Mouse (Mus musculus): ENCODE data around the gene B3gnt7. TPM values are rescaled to one million over a fixed set of nuclear protein-coding genes. Genes with fewer than 3 reads are reported as not detected.

B3gnt7 gene
- polyA plus RNA-seq, 1 experiment = 0.19 TPM

GRCm38 (mm10) chr1:86300093-86300492 lies 2.5 kb upstream of the B3gnt7 start:
- Histone ChIP-seq H3K4me3 (ENCODE audit: insufficient read depth, low read length) (no peak overlapping the region), H3K4me1 (ENCODE audit: control insufficient read depth, insufficient read depth, low read length) (no peaks in the 10 kb centered on the region), H3K27ac (ENCODE audit: insufficient read depth, low read length) (no peak overlapping the region)
- no peak for TF ChIP-seq CTCF (IDR thresholded peaks at IDR 0.05; ENCODE audit: borderline replicate concordance, insufficient read depth, low read length)
- no peak for TF ChIP-seq POLR2A (IDR thresholded peaks at IDR 0.05; ENCODE audit: low read depth, low read length)

- Histone ChIP-seq H3K4me1 (ENCODE audit: control insufficient read depth, insufficient read depth, low read length) (no peaks in the 10 kb centered on the region), H3K27ac (ENCODE audit: insufficient read depth, low read length) (no peak overlapping the region), H3K4me3 (ENCODE audit: insufficient read depth, low read length) (no peak overlapping the region)
- TF ChIP-seq POLR2A (IDR thresholded peaks at IDR 0.05; ENCODE audit: low read depth, low read length) = no peak
- TF ChIP-seq CTCF (IDR thresholded peaks at IDR 0.05; ENCODE audit: borderline replicate concordance, insufficient read depth, low read length) = no peak
Observed at GRCm38 (mm10) chr1:86300731-86301130, 1.9 kb upstream of the B3gnt7 start.

- no peak overlapping the region for H3K27ac ChIP-seq (ENCODE audit: insufficient read depth, low read length)
- no peak overlapping the region for H3K4me3 ChIP-seq (ENCODE audit: insufficient read depth, low read length)
- TF ChIP-seq CTCF (IDR thresholded peaks at IDR 0.05; ENCODE audit: borderline replicate concordance, insufficient read depth, low read length) (peak; percentile 46; the same call in 1 of the 2 replicates), POLR2A (IDR thresholded peaks at IDR 0.05; ENCODE audit: low read depth, low read length) (no peak)
- H3K4me1 ChIP-seq (ENCODE audit: control insufficient read depth, insufficient read depth, low read length) = no peaks in the 10 kb centered on the region
Observed at GRCm38 (mm10) chr1:86301221-86302091, 1.2 kb upstream of the B3gnt7 start.

GRCm38 (mm10) chr1:86303063-86303872 lies 636 bp downstream of the B3gnt7 start:
- H3K27ac ChIP-seq (ENCODE audit: insufficient read depth, low read length) = no peak overlapping the region
- H3K4me1 ChIP-seq (ENCODE audit: control insufficient read depth, insufficient read depth, low read length) = no peaks in the 10 kb centered on the region
- TF ChIP-seq POLR2A (IDR thresholded peaks at IDR 0.05; ENCODE audit: low read depth, low read length) (no peak), CTCF (IDR thresholded peaks at IDR 0.05; ENCODE audit: borderline replicate concordance, insufficient read depth, low read length) (no peak)
- H3K4me3 ChIP-seq (ENCODE audit: insufficient read depth, low read length) = peak overlapping the region; percentile 36

GRCm38 (mm10) chr1:86303873-86304250 lies 1.2 kb downstream of the B3gnt7 start:
- Histone ChIP-seq H3K27ac (ENCODE audit: insufficient read depth, low read length) (no peak overlapping the region), H3K4me1 (ENCODE audit: control insufficient read depth, insufficient read depth, low read length) (no peaks in the 10 kb centered on the region), H3K4me3 (ENCODE audit: insufficient read depth, low read length) (peak overlapping the region; percentile 36; the same call in 1 of the 2 replicates)
- TF ChIP-seq POLR2A (IDR thresholded peaks at IDR 0.05; ENCODE audit: low read depth, low read length) (no peak), CTCF (IDR thresholded peaks at IDR 0.05; ENCODE audit: borderline replicate concordance, insufficient read depth, low read length) (no peak)

- Histone ChIP-seq H3K4me1 (ENCODE audit: control insufficient read depth, insufficient read depth, low read length) (no peaks in the 10 kb centered on the region), H3K27ac (ENCODE audit: insufficient read depth, low read length) (no peak overlapping the region), H3K4me3 (ENCODE audit: insufficient read depth, low read length) (no peak overlapping the region)
- TF ChIP-seq POLR2A (IDR thresholded peaks at IDR 0.05; ENCODE audit: low read depth, low read length) (no peak), CTCF (IDR thresholded peaks at IDR 0.05; ENCODE audit: borderline replicate concordance, insufficient read depth, low read length) (no peak)
Observed at GRCm38 (mm10) chr1:86306686-86307085, 4.1 kb downstream of the B3gnt7 start.

GRCm38 (mm10) chr1:86307177-86307762 lies 4.6 kb downstream of the B3gnt7 start:
- no peak overlapping the region for H3K4me3 ChIP-seq (ENCODE audit: insufficient read depth, low read length)
- no peak overlapping the region for H3K27ac ChIP-seq (ENCODE audit: insufficient read depth, low read length)
- TF ChIP-seq POLR2A (IDR thresholded peaks at IDR 0.05; ENCODE audit: low read depth, low read length) = no peak
- TF ChIP-seq CTCF (IDR thresholded peaks at IDR 0.05; ENCODE audit: borderline replicate concordance, insufficient read depth, low read length) = no peak
- H3K4me1 ChIP-seq (ENCODE audit: control insufficient read depth, insufficient read depth, low read length) = no peaks in the 10 kb centered on the region

- H3K4me3 ChIP-seq (ENCODE audit: insufficient read depth, low read length) = no peak overlapping the region
- H3K27ac ChIP-seq (ENCODE audit: insufficient read depth, low read length) = no peak overlapping the region
- no peaks in the 10 kb centered on the region for H3K4me1 ChIP-seq (ENCODE audit: control insufficient read depth, insufficient read depth, low read length)
- TF ChIP-seq CTCF (IDR thresholded peaks at IDR 0.05; ENCODE audit: borderline replicate concordance, insufficient read depth, low read length) = no peak
- no peak for TF ChIP-seq POLR2A (IDR thresholded peaks at IDR 0.05; ENCODE audit: low read depth, low read length)
Observed at GRCm38 (mm10) chr1:86307871-86308641, 5.4 kb downstream of the B3gnt7 start.

GRCm38 (mm10) chr1:86309270-86309833 lies 6.7 kb downstream of the B3gnt7 start:
- TF ChIP-seq CTCF (IDR thresholded peaks at IDR 0.05; ENCODE audit: borderline replicate concordance, insufficient read depth, low read length) = no peak
- no peak for TF ChIP-seq POLR2A (IDR thresholded peaks at IDR 0.05; ENCODE audit: low read depth, low read length)
- Histone ChIP-seq H3K27ac (ENCODE audit: insufficient read depth, low read length) (no peak overlapping the region), H3K4me1 (ENCODE audit: control insufficient read depth, insufficient read depth, low read length) (no peaks in the 10 kb centered on the region), H3K4me3 (ENCODE audit: insufficient read depth, low read length) (no peak overlapping the region)

Data from embryonic fibroblast, embryonic 13.5 days (primary cell).